Mouse (Mus musculus) kidney, adult 2 months (tissue): ENCODE data around the gene Fam118a.

Experiments used
- CTCF ChIP-seq: fragments of 200-500 bp; conservative IDR thresholded peaks from 2 replicates; pipeline ENCODE4 v1.5.1; 2011; ENCODE audit warnings: low read depth, mild to moderate bottlenecking, control low read depth, low read length, moderate library complexity, mixed read lengths; ENCODE audit not compliant: insufficient read depth, insufficient read length
- POLR2A ChIP-seq: fragments of 200-500 bp; IDR thresholded peaks from one replicate; pipeline ENCODE4 v1.6.1; 2011; ENCODE audit warnings: low read depth, low read length, control low read depth

- TF ChIP-seq CTCF (no peak), POLR2A (no peak)
Observed at GRCm38 (mm10) chr15:85072651-85073050, 43.9 kb downstream of the Fam118a start.
